In the genomic region with DNA sequence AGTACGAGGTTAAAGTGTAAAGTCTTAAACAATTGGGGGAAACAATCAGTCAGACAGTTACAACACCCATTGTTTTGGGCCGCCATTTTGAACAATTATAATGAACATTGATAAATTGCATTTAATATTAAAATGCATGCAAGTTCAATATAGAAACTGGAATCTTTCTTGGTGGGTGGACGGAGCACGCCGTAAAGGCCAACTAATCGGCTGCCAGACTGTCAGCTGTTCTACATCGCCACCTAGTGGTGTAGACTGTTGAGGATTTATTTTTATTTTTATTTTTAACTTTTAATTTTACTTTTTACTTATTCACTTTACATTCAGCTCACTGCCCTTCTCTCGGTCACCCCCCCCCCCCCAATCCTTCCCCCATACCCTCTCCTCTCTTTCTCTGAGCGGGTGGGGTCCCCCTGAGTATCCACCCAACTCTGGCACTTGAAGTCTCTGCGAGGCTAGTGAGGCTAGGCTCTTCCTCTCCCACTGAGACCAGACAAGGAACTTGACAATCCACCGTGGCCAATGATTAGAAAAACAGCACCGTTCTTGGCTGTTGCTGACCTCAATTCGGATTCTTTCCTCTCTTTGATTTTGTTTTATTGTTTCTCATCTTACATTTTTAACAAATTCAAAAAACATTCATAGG, we compare ENCODE assay signal across 8 mouse cellular contexts.
DNase-seq lines count a peak whose midpoint lies in the region; ATAC-seq and TF ChIP-seq lines count a peak whose summit lies in the region.

No protein-coding gene starts in this region.

- TF ChIP-seq POLR2A in lung, adult 2 months (IDR thresholded peaks at IDR 0.05; ENCODE audit: borderline replicate concordance, extremely low read depth, low read depth, low read length), result no peak

- H3K27me3 ChIP-seq in midbrain, embryonic 14.5 days (ENCODE audit: control insufficient read depth, insufficient read depth, low read length), result no peaks in the 10 kb centered on the region

- TF ChIP-seq CTCF in lung, adult 2 months (IDR thresholded peaks at IDR 0.05; ENCODE audit: insufficient read depth, low read length), result peak; percentile 77

- 7% methylated on average over 12 of the region's 13 CpGs for WGBS in lung, adult 2 months
- WGBS in midbrain, embryonic 14.5 days, result 14% methylated on average over 13 of the region's 13 CpGs

- no peak overlapping the region for H3K27ac ChIP-seq in midbrain, embryonic 14.5 days (replicated peaks; ENCODE audit: low read depth, low read length)

- peak; percentile 51; the same call in 1 of the 2 replicates for ATAC-seq in midbrain, embryonic 14.5 days (ENCODE audit: low FRiP score, low TSS enrichment)

- no peak for DNase-seq in lung, adult 2 months
- DNase-seq in lung, adult 18-20 months, result no peak
- DNase-seq in c-Kit-positive CD71-positive TER-119-positive erythroid progenitor cells, embryonic 14.5 days (ENCODE audit: low spot score), result peak; percentile 19
- DNase-seq in kidney, postnatal 10 days, result peak; percentile 58
- peak; percentile 84 for DNase-seq in midbrain, embryonic 14.5 days
- no peak for DNase-seq in urinary bladder, postnatal 36 days (ENCODE audit: low spot score in 2 of 2)
- no peak for DNase-seq in right cerebral cortex, postnatal 36 days (ENCODE audit: low spot score in 2 of 2)
- DNase-seq in thymus, postnatal 14 days, result no peak

- H3K4me2 ChIP-seq in midbrain, embryonic 14.5 days (ENCODE audit: low read length), result no peak overlapping the region

- H3K4me1 ChIP-seq in lung, adult 2 months (ENCODE audit: control insufficient read depth, insufficient read depth, low read length), result peaks cover 17% of the 10 kb centered on the region
- no peaks in the 10 kb centered on the region for H3K4me1 ChIP-seq in midbrain, embryonic 14.5 days (ENCODE audit: control insufficient read depth, insufficient read depth, low read length)

- no peaks in the 10 kb centered on the region for H3K9me3 ChIP-seq in midbrain, embryonic 14.5 days (ENCODE audit: control insufficient read depth, low read length)

- no peaks in the 10 kb centered on the region for H3K36me3 ChIP-seq in midbrain, embryonic 14.5 days (ENCODE audit: control insufficient read depth, insufficient read depth, low read length)

- H3K9ac ChIP-seq in midbrain, embryonic 14.5 days (replicated peaks; ENCODE audit: low read length), result no peak overlapping the region

- H3K4me3 ChIP-seq in lung, adult 2 months (replicated peaks; ENCODE audit: extremely low read depth, low read depth, low read length), result no peak overlapping the region
- no peak overlapping the region for H3K4me3 ChIP-seq in midbrain, embryonic 14.5 days (replicated peaks; ENCODE audit: low read depth, low read length)

Comparison
In these comparisons a context has a peak if more than half of its experiments do, and no peak if none do; other contexts are left out.
1. DNase-seq: peak in c-Kit-positive CD71-positive TER-119-positive erythroid progenitor cells, embryonic 14.5 days (single experiment), kidney, postnatal 10 days (single experiment) and midbrain, embryonic 14.5 days (single experiment); none in lung, adult 2 months (single experiment), lung, adult 18-20 months (0 of 2), urinary bladder, postnatal 36 days (0 of 2), right cerebral cortex, postnatal 36 days (0 of 2) and thymus, postnatal 14 days (single experiment).